Mouse (Mus musculus) c-Kit-negative CD71-positive TER-119-positive erythroid progenitor cells, embryonic 14.5 days (primary cell): ENCODE results near the gene Csnk2b.

Experiments
- DNase-seq: peaks from one replicate; pipeline ENCODE4 v3.0.0-alpha.2; 2013; ENCODE audit warnings: low read depth, low spot score

The Csnk2b gene

DNA sequence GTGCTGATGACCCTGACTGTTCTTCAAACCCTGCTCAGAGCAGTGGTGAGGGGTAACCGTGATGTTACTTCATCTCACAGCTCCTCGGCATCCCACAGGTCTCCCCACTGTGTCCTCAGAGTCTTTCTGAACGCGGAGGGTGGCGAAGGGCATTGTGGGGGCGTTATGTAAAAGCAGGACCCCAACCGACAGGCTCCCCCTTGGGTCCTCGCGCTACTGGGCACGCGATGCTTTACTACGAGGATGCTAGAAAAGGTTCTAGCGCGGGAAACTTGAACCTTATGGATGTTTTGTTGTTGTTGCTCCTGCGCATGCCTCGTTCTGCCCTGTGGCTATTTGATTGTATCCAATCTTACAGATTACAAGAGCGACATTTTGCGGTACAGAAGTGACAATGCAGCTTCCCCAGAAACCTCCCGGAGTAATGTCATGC lies at the start of gene Csnk2b:
Csnk2b (minus strand) TSS at position 183 of the 433 bp plus-strand sequence.
- DNase-seq: no peak

GRCm38 (mm10) chr17:35168541-35169207 lies 46.8 kb upstream of the Csnk2b start:
- peak; percentile 48 for DNase-seq

DNA sequence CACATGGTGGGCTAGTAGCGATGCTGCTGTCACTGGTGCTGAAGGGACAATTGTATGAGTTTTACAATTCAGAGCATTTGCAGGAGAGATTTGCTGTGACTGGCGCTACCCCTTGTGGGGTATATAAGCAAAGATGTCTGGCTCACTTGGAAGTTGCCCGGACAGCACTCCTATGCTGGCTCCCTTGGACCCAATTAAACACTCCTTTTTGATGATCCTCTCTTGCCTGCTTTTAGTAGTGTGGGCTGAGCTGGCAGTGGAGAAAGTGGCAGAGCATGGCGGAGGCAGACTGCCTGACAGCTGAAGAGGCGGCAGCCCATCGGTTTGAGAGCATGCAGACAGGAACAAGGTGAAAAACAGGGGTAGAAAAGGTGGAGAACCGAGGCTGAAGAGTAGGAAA lies 45.9 kb upstream of the Csnk2b start:
- DNase-seq: no peak

- DNase-seq: peak; percentile 63
Measured at GRCm38 (mm10) chr17:35166352-35167035, 44.6 kb upstream of the Csnk2b start.

GRCm38 (mm10) chr17:35165451-35166155 lies 43.8 kb upstream of the Csnk2b start:
- no peak for DNase-seq

- DNase-seq: peak; percentile 95
Measured at GRCm38 (mm10) chr17:35164568-35165450, 43.0 kb upstream of the Csnk2b start, which contains the start of gene Prrc2a. Prrc2a (minus strand) TSS chr17:35164897.

DNA sequence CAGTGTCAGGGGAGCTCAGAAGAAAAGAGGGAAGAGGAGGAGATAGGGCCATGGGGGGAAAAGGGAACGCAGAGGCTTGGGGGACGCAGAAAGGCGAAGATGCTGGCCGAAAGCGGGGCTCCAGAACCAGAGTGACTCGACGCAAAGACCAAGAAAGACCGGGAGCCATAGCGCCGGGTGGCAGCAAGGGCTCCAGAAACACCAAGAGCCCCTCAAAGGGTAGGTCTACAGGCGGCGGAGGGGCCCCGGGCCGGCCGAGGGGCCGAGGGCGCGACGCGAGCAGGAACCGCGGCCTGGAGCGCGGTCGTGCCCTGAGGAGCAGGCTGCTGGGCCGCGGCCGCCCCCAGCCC lies 42.3 kb upstream of the Csnk2b start:
- DNase-seq: peak; percentile 27

- peak; percentile 27 for DNase-seq
Measured at GRCm38 (mm10) chr17:35163326-35164081, 41.7 kb upstream of the Csnk2b start.

GRCm38 (mm10) chr17:35162730-35163129 lies 40.9 kb upstream of the Csnk2b start:
- DNase-seq: no peak

DNA sequence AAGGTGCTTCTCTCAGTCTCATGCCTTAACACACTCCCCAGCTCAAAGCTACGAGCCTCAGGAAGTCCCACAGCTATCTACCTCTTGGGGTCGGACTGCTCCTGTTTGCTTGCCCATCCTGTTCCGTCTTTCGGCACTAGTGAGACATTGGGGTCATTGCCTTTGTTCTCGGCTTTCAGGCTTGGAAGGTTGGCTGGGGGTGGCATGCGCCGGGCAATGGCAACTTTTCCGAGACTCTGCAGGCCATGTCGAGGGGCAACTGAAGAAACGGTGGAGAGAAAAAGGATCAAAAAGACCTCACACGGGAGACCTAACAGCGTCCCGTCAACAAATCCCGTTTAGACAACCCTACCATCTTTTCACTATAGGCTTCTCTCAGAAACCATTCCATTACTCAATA lies 40.3 kb upstream of the Csnk2b start:
- DNase-seq: no peak

GRCm38 (mm10) chr17:35161421-35161820 lies 39.6 kb upstream of the Csnk2b start:
- DNase-seq: no peak

DNA sequence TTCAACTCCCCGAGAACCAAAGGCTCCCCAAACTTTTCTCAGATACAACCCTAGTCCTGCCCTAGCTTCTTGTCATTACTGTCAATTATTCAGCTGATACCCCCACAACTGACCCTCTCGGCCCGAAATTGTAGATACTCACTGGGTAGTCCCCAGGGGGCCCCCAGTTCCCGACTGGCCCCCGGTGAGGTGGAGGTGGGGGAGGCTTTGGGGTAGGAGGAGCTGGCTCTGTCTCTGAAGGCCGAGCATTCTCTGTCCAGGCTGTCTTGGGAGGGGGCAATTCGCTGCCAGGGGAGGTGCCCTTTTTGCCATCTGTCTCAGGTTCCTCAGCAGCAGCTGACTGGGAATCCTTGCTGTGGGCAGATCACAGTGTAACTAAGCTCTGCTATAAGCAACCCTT lies 37.8 kb upstream of the Csnk2b start:
- DNase-seq: no peak

DNA sequence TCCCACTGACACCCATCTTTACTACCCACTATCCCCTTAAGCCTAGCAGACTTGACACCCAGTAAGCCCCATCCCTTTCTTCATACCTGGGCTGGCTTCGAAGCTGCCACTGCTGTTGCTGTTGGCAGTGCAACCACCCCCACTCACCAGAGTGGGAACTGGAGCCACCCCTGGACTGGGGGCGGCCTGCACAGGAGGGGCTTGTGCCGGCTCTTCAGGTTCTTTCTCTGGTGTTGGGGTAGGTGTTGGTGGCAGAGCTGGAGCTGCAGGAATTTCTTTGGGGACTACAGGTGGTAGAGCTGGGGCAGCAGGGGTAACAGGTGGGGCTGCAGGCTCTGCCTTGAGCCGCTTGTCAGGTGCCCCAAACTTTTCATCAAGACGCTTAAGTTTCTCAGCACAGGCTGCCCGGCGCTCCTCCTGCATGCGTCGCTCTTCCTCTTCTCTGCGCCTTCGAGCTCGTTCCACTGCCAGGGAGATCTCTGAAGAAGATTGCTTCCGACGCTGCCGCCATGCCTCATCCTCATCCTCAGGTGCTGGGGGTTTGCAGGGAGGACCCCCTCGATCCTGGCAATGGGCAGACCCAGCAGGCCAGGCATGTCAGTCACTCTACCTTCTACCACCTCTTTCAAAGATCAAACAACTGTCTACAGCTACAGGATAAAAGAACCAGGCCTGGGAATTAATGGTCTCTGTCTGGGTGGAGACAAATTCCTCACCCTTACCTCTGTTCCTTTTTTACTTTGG lies 37.2 kb upstream of the Csnk2b start:
- DNase-seq: no peak

DNA sequence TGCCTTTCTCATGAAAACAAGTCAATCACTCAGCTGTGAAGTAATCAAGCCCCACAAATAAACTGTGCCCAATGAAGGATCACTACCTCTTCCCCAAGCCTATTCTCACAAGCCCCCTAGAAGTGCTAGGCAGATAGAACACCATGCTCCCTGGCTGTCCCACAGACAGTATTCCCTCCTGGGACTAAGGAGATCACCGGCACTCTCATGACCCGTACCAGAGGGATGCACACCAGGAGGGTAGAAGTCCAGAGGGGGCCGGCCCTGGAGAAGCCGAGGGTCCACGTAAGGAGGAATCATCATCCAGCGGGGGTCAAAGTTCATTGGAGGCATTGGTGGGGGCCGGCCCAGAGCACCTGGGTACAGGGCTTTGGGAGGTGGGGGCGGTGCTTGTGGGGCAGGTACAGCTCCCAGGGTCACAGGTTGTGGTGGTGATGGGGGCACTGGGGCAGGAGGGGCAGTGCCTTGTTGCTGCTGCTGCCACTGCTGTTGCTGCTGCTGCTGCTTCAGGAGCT lies 35.9 kb upstream of the Csnk2b start:
- no peak for DNase-seq

GRCm38 (mm10) chr17:35157254-35157653 lies 35.4 kb upstream of the Csnk2b start:
- no peak for DNase-seq

- DNase-seq: no peak
Measured at GRCm38 (mm10) chr17:35156461-35157200, 34.8 kb upstream of the Csnk2b start.

GRCm38 (mm10) chr17:35155451-35155850 lies 33.6 kb upstream of the Csnk2b start:
- DNase-seq: no peak

GRCm38 (mm10) chr17:35154616-35155015 lies 32.8 kb upstream of the Csnk2b start:
- DNase-seq: no peak

- no peak for DNase-seq
Measured at GRCm38 (mm10) chr17:35153931-35154330, 32.1 kb upstream of the Csnk2b start.
